Mouse (Mus musculus) liver, postnatal 0 days (tissue): ENCODE data around the gene Dnah11.

Experiments
- CTCF ChIP-seq: sonication (generic); IDR thresholded peaks from 2 replicates; pipeline ENCODE4 v1.5.1; 2016; ENCODE audit warnings: antibody characterized with exemption, low read depth
- EP300 ChIP-seq: IDR thresholded peaks from 2 replicates; pipeline ENCODE4 v1.6.1; 2016; ENCODE audit warnings: antibody characterized with exemption, low read depth, mild to moderate bottlenecking

DNA sequence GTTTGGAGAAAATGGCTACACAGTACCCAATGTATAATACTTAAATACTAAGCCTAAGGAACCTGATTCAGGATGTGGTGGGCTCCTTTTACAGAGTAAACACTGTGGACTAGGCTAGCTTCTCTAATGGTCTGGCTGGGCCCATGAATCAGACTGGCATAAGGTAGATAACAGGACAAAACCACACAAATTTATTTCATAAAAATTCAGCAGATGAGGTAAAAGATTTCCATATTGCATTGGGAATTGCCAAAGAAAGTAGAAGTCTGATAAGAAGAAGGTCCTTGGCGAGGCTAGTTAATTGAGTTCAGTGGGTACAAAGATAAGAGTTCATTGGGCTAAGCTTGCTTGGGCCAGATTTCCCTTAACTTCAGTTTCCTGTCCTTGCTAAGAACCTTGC, 358.1 kb downstream of the Dnah11 start:
- no peak for TF ChIP-seq CTCF
- TF ChIP-seq EP300, result no peak
